Mouse (Mus musculus): ENCODE measurements around the gene L3mbtl4.

The L3mbtl4 gene

GRCm38 (mm10) chr17:68273527-68273926, at the start of gene L3mbtl4:
Gene L3mbtl4 (plus strand): TSS chr17:68273797.
- no peak for DNase-seq (ENCODE audit: low read depth)

- no peak for DNase-seq (ENCODE audit: low read depth)
Measured at GRCm38 (mm10) chr17:68230484-68230883, 43.1 kb upstream of the L3mbtl4 start.

- DNase-seq (ENCODE audit: low read depth): no peak
Measured at GRCm38 (mm10) chr17:68235380-68235779, 38.2 kb upstream of the L3mbtl4 start.

- no peak for DNase-seq (ENCODE audit: low read depth)
Measured at GRCm38 (mm10) chr17:68236992-68237391, 36.6 kb upstream of the L3mbtl4 start.

- no peak for DNase-seq (ENCODE audit: low read depth)
Measured at GRCm38 (mm10) chr17:68240171-68240570, 33.4 kb upstream of the L3mbtl4 start.

GRCm38 (mm10) chr17:68264835-68265557, 8.6 kb upstream of the L3mbtl4 start:
- no peak for DNase-seq (ENCODE audit: low read depth)

GRCm38 (mm10) chr17:68273954-68274353, 357 bp downstream of the L3mbtl4 start:
- DNase-seq (ENCODE audit: low read depth): no peak

- DNase-seq (ENCODE audit: low read depth): no peak
Measured at GRCm38 (mm10) chr17:68275138-68275537, 1.5 kb downstream of the L3mbtl4 start.

- no peak for DNase-seq (ENCODE audit: low read depth)
Measured at GRCm38 (mm10) chr17:68280915-68281314, 7.3 kb downstream of the L3mbtl4 start.

GRCm38 (mm10) chr17:68285119-68285782, 11.7 kb downstream of the L3mbtl4 start:
- no peak for DNase-seq (ENCODE audit: low read depth)

GRCm38 (mm10) chr17:68288094-68288493, 14.5 kb downstream of the L3mbtl4 start:
- no peak for DNase-seq (ENCODE audit: low read depth)

- no peak for DNase-seq (ENCODE audit: low read depth)
Measured at GRCm38 (mm10) chr17:68288699-68289098, 15.1 kb downstream of the L3mbtl4 start.

- DNase-seq (ENCODE audit: low read depth): no peak
Measured at GRCm38 (mm10) chr17:68291713-68292364, 18.2 kb downstream of the L3mbtl4 start.

- DNase-seq (ENCODE audit: low read depth): no peak
Measured at GRCm38 (mm10) chr17:68308381-68308780, 34.8 kb downstream of the L3mbtl4 start.

- no peak for DNase-seq (ENCODE audit: low read depth)
Measured at GRCm38 (mm10) chr17:68312286-68312927, 38.8 kb downstream of the L3mbtl4 start.

GRCm38 (mm10) chr17:68320940-68321339, 47.3 kb downstream of the L3mbtl4 start:
- DNase-seq (ENCODE audit: low read depth): no peak

- no peak for DNase-seq (ENCODE audit: low read depth)
Measured at GRCm38 (mm10) chr17:68322607-68323006, 49.0 kb downstream of the L3mbtl4 start.

- DNase-seq (ENCODE audit: low read depth): no peak
Measured at GRCm38 (mm10) chr17:68332225-68332624, 58.6 kb downstream of the L3mbtl4 start.

GRCm38 (mm10) chr17:68333382-68333781, 59.8 kb downstream of the L3mbtl4 start:
- no peak for DNase-seq (ENCODE audit: low read depth)

GRCm38 (mm10) chr17:68338917-68339553, 65.4 kb downstream of the L3mbtl4 start:
- DNase-seq (ENCODE audit: low read depth): no peak

GRCm38 (mm10) chr17:68357687-68358086, 84.1 kb downstream of the L3mbtl4 start:
- no peak for DNase-seq (ENCODE audit: low read depth)

GRCm38 (mm10) chr17:68371101-68371500, 97.5 kb downstream of the L3mbtl4 start:
- no peak for DNase-seq (ENCODE audit: low read depth)

All from 416B (cell line).